Mouse (Mus musculus): ENCODE measurements around the gene Sgcg.

Gene Sgcg

DNA sequence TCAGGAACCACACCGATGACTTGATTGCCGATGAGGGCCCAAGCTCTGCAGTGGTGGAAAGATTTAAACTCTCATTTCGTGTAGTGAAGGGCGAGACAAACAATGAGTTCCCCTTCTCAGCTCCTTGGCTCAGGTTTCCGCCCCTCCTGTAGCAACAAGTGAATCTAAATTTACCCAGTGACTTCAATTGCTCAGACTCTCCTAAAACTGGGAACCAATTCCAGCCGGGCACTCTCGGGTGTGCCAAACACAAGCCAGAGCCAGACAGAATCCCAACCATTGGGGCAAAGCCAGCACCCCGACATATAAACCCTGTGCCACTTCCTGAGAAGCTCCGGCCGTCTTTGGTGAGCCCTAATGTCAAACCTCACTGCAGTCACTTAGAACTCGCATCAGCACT, at the start of gene Sgcg:
Gene Sgcg (minus strand): TSS at position 139 of the 400 bp plus-strand sequence.
- no peak for DNase-seq (ENCODE audit: low spot score)

DNA sequence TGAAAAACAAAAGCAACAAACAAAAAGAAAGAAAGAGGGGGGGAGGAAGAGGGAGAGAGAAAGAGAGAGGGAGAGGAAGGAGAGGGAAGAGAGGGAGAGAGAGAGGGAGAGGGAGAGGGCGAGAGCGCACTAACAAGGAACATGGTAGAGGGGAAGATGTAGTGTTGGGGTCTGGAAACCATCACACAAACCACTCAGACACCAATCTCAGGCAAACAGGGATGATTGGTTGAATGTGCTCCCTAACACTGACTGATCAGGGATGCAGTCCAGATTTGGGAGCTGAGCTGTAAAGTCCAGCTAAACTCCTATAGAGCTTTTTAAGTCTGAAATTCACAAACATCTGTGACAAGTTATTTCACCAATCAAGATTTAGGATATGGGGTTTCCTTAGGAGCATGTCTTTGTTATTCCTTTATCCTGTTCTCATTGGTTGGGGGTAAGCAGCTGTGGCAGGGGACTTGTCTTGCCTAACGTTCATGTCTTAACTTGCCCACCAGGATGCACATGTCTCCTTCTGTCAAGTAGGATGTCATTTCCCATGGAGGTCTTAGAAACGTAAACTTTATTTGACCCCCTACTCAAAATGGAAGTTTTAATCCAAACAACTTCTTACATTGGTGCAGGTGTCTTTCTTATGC, 45.8 kb upstream of the Sgcg start:
- no peak for DNase-seq (ENCODE audit: low spot score)

DNA sequence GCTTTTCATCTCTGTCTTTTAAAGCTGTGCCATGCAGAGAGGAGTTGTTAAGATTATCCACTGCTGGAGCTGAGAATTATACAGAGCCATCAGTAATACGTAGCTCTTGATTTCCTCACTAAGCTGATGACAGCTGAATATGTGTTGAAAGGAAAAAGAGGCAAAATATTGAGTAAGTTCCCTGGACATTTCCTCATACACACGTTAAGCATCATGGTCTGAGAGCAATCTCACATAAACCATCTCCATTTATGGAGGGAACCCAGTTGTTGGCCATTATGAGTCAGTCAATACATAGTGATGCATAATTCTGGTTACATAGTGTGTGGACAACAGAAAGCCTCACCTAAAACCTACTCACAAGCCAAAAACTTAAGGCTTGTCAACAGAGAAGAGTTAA, 44.1 kb upstream of the Sgcg start:
- no peak for DNase-seq (ENCODE audit: low spot score)

DNA sequence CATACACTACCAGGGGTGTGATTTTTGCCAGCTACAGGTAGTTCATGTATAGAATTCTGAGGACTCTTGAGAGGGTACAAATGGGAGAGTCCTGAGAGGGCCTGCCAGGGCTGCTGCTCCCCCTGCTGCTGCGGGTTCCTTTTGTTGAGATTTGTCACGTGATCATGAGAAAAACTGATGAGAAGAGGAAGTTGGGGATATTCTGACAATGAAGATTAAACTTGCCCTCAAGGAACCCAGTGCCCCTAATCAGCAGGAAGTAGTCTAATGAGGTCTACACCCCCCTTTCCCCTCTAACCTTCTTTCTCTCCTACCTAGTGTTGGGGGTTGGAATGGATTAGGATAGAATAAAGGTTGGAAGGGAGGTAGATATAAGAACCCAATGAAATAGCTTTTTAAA, 43.0 kb upstream of the Sgcg start:
- no peak for DNase-seq (ENCODE audit: low spot score)

DNA sequence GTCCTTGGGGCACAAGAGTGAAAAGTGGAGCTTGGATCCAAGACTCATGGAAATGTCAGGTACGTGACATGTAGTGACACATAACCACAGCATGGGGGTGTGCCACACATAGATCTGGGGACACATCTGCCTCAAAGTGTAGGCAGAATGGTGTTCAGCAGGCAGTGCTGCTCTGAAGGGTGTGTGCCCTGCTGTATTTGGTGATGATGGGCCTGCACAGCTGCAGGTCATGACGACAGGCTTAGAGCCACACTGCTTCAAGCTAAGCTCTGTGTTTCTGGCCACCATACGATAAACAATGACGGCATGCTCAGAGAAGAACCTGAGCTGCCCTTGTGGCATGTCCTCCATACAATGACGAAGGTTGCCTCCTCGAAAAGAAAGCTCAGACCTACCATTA, 41.5 kb upstream of the Sgcg start:
- DNase-seq (ENCODE audit: low spot score) = no peak

DNA sequence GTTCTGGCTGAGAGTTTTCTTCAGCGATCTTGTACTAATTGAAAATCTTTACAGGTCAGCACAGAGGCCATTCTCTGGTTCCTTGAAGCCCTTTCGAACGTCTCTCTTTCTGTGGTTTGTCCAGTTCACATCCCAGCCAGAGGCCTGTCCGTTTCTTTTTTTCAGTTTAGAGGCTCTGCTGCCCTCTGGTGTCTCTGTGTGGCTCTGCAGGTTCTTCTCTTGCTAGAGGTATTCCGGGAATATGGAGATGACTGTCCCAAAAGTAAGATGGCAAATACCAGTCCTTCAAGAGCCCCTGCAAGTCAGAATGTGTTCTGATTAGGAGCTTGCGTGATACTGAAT, 36.4 kb upstream of the Sgcg start:
- peak; percentile 57 for DNase-seq (ENCODE audit: low spot score)

DNA sequence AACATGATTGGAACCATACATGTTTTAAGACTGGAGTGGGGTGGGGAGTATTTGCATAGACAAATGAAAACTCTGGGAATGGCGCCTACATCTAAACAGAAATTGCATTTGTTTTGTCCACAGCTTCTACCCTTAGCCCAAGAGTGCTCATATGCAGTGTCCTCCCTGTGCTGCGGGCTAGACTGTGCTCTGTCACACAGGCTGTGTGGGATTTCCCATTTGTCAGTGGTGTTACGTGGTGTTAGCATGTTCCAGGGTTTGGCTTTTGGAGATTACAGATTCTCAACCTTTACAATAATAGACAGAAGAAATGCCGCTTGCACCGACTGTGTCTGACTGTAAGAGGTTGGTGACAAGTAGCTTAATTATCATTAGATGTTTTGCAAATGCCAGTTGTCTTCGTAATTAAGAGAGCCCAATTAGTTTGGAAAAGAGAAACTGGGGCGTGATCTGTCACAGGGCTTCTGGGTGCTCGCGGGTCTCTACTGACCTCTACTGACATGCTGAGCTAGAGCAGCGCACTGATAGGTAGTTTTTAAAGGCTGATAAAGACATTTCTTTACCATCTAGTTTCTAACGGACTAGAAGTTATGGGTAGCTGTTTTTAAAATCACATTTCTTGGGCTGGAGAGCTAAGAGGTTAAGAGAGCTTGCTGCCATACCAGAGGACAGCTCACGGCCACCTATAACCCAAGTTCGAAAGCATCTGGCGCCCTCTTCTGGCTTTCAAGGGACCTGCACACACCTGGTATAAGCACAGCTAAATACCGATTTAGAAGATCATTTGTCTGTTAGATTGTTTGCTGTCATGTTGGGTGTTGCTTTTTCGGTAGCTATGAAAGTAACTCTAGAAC, 35.8 kb upstream of the Sgcg start:
- peak; percentile 68 for DNase-seq (ENCODE audit: low spot score)

DNA sequence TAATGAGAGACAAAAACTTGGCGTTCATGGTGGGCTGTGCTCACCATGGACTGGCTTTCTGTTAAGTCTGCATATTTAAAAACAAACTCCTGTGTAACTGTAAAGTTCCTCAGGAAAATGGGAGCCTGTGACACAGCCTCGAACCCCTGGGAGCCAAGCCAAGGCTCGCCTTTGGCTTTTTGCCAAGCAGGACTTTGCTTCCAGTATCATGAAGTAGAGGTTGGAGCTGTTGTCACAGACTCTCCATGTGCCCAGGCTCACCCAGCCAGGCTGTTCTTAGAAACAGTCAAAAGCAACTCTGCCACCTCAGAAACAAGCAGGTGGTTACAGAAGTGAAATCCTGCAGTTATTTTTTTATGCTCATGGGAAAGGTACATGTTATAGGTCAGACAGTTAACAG, 32.4 kb upstream of the Sgcg start:
- DNase-seq (ENCODE audit: low spot score) = no peak

DNA sequence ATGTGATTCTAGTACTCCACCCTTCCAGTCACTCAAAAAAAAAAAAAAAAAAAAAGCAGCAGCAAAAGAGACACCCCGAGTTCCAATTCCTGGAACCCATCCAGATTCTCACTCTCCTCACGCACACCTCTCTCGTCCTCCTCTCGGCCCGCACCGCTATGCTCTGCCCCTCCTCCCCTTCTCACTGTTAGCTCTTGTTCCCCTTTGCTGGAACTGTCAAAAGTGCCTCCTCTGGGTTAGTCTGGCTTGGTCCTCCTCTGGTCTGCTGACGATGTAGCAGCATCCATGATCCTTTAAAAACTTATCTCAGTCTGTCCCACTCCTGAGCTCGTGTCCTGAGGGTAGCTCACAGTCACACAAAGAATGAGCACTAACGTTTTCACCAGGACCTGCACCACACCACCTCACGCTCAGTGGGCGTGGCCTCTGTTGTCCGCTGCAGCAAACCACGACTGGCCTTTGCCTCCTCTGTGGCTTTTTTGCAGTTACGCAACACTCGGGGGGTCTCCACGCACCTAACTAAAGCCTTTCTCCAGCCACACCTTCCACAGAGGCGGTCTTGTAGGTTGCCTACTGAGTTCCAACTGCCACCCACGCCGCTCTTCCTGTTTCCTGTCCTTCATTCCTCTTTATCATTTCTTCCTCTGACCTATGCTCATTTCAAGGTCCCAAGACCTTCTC, 30.5 kb upstream of the Sgcg start:
- DNase-seq (ENCODE audit: low spot score) = no peak

DNA sequence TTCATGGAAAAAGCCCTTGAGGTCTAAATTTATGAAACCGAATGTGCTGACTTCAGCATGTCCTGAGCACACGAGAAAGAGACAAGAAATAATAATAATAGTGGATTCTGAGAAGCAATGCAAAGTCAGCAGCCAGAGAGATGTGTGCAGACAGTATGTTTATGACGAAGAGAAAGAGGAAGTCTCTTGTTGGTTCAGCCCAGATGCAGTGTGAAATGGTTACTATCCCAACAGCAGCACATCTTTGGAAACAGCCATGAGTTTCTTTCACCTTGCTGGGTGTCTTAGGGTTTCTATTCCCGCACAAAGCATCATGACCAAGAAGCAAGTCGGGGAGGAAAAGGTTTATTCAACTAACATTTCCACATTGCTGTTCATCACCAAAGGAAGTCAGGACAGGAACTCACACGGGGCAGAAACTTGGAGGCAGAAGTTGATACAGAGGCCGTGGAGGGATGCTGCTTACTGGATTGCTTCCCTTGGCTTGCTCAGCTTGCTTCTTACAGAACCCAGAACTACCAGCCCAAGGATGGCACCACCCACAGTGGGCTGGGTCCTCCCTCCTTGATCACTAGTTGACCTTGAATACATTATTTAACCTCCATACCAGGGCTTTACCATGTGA, 20.5 kb upstream of the Sgcg start:
- DNase-seq (ENCODE audit: low spot score) = no peak

DNA sequence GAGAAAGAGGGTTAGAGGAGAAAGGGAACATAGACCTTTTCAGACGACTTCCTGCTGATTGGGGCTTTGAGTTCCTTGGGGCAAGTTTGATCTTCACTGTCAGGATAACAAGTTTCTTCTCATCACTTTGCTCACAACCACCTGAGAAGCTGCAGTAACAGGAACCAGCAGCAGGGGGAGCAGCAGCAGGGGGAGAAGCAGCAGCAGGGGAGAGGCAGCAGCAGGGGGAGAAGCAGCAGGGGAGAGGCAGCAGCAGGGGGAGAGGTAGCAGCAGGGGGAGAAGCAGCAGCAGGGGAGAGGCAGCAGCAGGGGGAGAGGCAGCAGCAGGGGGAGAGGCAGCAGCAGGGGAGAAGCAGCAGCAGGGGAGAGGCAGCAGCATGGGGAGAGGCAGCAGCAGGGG, 19.0 kb upstream of the Sgcg start:
- DNase-seq (ENCODE audit: low spot score) = peak; percentile 21

DNA sequence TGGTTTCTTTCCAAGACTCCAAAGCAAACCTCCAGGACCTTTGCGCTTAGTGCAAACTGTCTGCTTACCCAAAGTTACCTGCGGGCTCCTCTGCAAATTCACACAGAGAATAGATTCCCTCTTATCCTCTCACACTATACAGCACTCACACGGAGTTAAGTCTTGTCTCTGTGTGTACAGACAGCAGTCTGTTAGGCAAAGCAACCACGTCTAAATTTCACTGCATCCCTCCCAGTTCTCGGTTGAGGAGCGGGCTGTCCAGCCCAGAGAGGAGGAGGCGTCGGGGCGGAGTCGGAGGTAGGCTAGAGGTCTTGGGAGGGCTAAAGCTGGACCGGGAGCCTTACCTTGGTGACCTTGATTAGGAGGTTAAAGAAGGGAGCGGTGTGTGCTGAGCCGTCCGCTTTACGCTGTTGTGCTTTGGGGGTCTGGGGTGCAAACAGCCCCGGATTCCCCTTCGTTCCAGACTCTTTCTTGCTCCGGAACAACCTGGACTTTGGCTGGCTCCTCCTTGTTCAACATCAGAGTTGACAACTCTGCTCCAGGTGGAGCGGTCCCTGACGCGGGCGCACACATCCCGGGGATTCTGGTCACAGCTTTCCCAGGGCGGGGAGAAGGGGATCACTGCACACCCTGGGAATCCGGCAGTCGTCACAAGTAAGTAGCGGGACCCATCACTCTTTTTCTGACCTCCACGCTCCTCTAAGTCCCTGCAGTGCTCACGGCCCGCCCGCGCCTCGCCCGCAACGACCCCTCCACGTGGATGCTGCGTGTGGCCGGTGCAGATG, 16.3 kb upstream of the Sgcg start:
- no peak for DNase-seq (ENCODE audit: low spot score)

DNA sequence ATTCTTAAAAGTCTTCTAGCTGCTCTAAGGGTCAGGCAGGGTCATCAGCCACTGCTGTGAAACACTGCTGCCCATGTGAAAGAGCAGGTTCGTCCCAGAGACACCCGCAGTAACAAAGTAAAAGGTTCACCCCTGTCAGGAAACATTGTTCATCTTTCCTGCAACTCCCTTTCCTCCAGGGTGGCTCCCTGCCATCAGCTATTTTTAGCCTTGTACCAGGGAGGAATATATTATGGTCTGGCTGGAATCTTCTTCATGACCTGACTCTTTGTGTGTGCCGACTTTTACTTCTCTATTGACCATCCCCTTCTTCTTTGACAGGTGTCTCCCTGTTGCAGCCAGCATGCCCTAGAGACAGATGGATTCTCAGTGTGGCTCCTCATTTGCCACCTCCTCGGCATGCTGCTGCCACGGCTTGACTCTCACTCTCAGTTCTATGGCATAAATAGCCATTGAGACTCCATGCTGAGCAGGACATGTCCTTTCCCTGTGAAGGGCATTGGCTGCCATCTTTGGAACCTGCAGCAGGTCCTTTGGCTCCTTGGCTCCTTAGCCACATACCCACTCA, 9.7 kb upstream of the Sgcg start:
- no peak for DNase-seq (ENCODE audit: low spot score)

DNA sequence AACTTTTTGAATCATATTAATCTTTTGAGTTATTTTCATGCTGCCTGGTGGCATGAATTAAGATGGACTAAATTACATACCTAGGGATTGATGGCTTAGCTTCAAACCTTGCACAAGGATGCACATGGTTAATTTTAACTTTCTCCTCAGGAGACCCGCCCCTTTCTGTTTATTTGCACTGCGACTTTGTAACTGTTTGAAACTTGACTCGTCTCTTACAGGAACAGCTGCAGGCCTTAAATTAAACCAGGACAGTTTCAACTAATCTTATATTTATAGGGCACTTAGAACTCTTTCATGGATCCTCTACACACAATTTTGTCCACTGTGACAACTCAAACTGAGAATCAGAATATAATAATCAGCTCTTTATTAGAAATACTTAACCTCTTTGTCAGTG, 794 bp upstream of the Sgcg start:
- no peak for DNase-seq (ENCODE audit: low spot score)

DNA sequence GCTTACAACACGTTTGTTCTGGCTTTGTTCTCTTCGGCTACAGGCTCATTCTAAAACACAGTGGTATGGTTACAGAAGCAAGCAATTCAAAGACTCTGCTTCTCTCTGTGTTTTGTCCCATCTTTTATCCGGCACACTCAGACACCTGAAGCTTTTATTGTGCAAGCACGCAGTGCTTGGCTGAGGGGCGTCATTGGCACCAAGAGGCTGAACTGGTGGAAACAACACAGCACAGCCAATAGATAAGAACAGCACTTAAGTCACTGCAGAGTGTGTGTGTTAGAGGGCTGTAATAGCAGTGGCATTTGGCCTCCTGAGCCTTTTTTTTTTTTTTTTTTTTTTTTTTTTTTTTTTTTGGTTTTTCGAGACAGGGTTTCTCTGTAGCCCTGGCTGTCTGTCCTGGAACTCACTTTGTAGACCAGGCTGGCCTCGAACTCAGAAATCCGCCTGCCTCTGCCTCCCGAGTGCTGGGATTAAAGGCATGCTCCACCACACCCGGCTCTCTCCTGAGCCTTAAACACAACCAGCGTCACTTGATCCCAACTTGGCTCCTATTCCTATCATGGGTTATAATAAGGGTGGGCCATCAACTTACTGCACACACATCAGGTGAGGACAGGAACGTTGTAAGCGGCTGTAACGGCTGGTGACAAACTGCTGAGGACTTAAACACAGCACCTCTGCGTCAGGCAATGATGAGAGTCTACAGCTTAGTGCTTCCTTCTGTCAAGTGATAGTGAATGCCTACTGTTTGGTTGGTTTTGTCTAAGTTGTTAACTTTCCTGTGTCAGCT, 5.5 kb downstream of the Sgcg start:
- DNase-seq (ENCODE audit: low spot score) = no peak

DNA sequence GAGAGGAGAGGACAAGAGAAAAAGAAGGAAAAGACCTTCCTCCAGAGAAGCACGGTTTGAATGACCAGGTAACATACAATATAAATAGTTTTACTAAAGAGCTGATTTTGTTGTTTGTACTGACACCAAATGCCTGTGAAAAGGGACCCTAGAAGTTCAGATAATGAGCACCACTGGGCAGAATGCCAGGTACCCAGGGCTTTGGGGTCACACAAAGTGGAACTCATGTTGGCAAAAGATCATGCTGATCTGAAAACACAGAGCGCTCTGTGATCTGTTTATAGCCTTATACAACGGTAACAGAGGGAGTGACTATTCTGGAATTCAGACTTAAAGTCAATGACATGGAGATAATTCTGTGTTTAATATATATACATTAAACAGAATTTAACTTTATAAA, 11.8 kb downstream of the Sgcg start:
- no peak for DNase-seq (ENCODE audit: low spot score)

DNA sequence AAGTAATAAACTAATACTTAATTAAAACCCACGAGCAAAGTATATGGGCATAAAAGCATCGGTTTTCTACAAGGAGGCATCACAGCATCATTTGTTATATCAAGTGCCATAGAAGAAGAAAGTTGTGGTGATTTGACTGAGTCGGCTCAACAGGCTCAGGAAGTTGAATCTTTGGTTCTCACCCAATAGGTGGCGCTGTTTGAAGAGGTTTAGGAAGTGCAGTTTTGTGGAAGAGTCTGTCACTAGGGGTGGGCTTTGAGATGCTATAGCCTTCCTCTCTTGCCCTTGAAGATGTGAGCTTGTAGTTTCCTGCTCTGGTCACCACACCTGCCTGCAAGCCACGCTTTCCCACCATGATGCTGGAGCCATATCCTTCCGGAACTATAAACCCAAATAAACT, 15.7 kb downstream of the Sgcg start:
- no peak for DNase-seq (ENCODE audit: low spot score)

DNA sequence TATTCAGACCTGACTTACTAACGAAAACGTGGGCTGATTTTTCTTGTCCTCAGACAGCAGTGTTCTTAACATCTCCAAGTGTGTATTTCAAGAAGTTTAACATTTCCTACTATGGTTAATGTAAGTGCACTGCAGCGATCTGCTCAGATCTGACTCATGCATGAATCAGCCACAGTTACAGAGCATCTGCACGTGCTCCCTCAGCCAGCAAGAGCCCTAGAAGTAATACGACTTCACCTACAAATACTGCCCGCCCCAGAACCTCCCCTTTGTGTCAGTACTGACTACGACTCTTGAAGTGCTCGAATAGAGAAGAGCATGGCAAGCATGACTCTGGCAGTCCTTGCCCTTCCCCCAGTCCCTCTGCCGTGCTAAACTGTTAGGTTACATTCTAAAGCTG, 19.5 kb downstream of the Sgcg start:
- peak; percentile 12 for DNase-seq (ENCODE audit: low spot score)

DNA sequence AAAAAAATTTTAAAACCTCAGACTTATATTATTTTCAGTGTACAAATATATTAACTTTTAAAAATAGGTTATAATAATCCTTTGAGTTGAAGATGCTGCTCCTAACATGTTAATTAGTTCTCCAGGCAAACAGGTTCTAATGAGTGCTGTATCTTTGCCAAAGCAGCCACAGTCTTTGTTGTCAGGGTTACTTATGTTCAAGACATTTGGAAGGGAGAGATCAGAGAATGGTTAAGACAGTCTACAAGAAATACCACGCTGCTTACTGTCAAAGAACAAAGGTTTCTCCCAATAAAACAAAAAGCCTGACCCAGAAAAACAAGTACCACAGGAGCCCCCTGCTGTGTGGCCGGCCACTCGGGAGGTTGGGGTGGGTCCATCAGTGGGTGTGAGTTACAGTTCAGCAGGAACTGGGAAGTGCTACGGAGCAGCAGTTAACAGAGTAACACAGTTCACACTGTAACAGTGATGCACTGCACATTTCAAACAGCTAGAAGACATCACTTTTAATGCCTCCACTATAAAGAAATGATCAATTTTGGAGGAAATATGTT, 21.1 kb downstream of the Sgcg start:
- no peak for DNase-seq (ENCODE audit: low spot score)

DNA sequence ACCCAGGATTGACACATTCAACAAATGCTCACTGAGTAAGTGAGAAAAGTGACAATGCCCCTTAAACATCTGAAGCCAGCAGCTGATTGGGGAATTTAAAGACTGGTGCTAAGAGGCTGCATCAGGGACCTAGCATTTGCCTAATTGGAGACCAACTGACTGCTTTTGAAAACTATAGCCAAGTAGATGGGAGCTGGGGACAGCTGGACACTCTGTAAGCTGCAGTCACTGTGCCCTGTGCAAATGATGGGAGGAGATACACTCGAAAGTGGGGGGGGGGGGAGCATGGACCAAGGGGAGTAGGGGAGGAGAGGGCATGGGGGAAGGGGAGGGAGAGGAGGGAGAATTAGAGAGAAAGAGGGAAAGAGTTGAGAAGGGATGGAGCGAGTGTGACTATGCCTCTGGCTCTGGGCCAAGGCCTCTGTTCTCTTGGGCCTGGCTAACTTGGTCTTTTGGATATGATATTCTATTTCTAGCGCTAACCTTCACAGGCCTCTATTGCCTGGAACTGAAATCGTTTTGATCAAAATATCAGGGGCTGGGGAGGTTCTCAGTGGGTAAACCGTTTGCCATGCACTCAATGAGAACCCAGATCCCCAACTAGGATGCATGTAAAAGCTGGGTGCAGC, 22.3 kb downstream of the Sgcg start:
- no peak for DNase-seq (ENCODE audit: low spot score)

All from layer of hippocampus, adult 11-12 months (tissue).